Mouse (Mus musculus) cerebellum, adult 18-20 months (tissue): ENCODE measurements at regions not wholly inside any gene's neighbourhood (a gene's known extent, or its start where the extent isn't known, plus 50 kb on each side); places are given as distances from the start of the nearest gene placed in this dataset.
A peak's percentile ranks its signal among the peaks of the same experiment; 100 is the strongest.

Experiments
- DNase-seq, 2 experiments: peaks; one replicate each; pipeline ENCODE4 v3.0.0; 2021

DNA sequence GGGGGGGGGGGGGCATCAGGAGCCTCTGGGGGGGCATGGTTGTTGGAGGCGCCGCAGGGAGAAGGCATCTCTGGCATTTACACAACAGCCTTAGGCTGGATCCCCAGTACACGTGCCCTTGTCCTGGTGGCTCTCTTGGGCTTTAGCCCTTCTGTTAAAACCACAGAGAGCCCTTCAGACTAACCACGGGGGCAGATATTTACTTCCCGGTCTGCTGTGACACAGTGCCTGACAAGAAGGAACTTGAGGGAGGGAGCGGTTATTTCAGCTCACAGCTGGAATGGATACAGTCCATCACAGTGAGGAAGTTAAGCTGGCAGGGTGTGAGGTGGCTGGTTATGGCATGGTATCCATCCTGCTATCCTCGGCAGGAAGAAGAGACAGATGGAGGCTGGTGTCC lies 71.0 kb upstream of the Gm11733 start:
- DNase-seq, result no peak

DNA sequence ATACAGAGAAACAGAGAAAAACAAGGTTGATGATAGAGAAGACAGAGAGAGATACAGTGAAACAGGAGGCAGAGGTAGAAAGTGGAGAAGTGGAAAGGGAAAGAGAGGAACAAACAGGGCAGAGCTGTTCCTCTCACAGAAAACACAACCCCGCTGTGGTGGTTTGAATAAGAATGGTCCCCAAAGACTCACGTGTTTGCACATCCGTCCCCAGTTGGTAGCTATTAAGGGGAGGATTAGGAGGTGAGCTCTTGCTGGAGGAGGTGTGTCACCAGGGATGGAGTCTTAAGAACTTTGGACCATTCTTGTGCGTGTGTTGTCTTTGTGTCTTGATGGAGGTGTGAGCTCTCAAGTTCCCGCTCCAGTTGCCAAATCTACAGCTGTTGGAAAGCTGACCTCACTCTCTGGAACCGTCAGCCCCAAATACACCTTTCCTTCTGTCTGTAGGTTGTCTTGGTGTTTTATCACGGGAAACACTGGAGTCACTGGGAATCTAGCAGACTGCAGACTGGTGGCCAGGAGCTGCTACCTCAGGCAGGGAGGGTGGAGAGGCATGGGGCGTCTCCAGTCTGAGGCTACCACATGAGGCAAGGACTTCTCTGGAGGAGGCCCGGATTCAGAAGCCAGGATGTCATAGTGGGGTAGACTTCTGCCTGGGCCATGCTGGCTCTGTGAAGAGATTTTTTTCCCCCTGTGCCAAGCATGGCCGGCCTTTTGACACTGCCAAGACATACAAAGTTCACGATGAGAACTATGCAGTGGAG lies 70.0 kb upstream of the Gm11733 start:
- DNase-seq, result no peak

DNA sequence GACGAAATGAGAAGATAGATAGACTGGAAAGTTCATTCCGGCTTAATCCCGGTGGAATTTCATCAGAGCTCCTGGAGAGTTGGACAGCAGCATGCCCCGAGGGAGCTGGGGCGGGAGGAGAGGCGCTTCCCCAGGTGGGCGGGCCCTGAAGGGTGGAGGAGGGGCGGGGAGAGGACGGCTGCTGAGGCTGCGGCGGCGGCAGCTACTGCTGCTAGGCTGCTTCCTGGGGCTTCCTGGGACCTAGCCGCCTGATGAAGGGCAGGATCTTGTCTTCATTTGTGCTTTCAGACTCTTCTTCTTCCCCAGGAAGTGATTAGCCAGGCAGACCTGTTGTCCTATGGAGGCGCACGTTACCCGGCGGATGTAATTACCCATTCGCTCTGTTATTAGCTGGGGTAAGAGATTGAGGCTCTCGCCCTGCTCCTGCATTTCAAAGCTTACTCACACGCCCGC lies 69.3 kb upstream of the Gm11733 start:
- DNase-seq, result peak; percentile 43 to 50

DNA sequence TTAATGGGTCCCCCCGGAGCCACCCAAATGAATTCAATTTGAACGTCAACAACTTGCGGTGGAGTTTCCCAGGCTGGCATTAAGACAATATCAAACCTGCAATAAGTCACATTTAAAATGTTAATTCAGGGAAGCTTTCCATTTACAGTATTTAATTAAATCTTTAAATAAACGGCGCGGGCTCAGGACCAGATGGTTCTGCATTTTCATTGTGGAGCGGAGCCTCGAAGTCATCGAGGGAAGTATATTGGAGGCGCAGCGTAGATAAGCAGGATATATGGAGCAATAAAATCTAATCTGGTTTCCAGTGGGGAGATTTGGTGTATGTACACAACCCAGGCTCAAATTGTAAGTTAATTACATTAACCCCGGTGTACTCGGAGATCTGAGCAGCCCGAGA lies 68.7 kb upstream of the Gm11733 start:
- no peak for DNase-seq

DNA sequence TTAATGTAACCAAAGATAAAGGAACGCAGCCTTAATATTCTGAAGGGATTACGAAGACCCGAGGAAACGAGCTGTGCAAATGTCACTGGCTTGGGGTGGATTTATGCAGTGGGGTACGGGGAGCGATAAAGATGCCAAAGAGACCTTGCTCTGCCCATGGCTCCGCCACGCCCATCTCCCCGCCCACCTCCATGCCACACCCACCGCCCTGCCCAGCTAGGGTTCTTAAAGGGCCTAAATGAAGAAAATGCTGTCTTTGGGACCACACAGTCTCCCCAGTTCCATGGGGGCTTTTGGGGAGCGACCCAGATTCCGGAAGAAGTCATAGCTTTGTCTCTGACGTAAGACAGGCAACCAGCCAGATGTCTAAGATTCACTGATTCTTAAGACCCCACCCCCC lies 68.2 kb upstream of the Gm11733 start:
- DNase-seq, result peak in 1 of 2 experiments; percentile 25

DNA sequence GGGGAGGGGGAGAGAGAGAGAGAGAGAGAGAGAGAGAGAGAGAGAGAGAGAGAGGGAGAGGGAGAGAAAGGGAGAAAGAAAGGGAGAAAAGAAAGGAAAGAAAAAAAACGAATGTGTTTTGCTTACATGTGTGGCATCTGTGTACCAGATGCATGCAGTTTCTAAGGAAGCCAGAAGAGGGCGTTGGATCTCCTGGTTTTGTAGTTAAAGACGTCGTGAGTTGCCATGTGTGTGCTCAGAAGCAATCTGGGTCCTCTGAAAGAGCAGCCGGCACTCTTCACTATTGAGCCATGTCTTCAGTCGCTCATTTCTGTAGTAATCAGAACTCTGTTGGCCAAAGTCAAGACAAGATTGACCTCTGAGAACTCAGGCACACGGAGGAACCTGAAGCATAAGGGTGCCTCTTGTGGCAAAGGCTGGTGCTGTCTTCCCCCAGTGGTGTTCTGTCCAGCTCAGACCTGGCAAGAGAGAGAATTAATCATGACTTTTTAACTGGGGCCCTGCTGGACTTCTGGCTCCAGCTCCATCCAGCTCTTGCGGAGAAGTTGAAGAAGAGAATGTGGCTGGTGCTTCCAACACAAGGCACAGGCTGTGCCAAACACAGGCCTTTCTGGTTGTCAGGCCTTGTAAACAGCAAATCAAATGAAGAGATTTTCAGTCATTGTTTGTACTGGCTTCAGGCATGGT lies 67.0 kb upstream of the Gm11733 start:
- DNase-seq, result peak in 1 of 2 experiments; percentile 37

DNA sequence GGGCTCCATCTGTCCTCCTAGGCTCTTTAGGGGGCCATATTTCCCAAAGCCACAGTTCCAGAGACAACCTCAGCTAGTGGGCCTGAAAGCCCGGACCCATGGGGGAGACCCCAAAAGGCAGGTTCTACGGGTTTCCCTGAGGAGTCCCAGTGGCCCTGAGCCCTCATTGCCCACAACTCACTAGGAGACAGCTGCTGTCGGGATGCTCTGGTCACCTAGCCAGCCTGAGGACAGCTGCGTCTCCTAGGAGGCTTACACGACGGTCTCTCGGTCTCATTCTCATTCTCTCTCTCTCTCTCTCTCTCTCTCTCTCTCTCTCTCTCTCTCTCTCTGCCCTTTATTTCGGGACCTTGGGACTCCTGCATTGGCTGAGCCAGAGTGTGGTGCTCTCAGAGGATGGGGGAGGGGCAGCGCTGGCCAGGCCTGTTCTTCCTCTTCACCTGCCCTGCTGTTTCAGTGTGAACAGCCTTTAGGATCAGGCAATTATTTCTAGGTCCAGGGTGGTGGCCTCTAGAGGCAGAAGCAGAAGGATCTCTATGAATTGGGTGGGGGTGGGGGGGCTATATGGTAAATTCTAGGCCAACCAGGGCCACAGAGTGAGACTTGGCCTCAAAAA lies 66.1 kb upstream of the Gm11733 start:
- no peak for DNase-seq

DNA sequence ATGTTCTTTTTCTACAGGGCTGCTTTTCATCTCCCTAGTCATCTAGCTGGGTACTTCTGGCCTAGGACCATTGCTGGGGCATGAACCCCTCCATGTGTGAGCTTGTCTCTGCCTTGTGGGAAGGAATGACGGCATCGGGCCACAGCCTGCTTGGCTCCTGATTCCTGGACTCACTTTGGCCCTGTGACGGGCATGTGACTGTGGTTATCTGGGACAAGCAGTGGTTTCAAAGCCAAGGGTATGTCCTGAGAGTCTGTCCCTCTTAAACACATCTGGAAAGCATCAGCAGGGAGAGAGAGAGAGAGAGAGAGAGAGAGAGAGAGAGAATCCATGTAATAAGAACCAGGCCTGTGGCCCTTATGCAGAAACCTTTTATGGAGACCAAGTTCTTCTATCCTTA lies 65.2 kb upstream of the Gm11733 start:
- no peak for DNase-seq

DNA sequence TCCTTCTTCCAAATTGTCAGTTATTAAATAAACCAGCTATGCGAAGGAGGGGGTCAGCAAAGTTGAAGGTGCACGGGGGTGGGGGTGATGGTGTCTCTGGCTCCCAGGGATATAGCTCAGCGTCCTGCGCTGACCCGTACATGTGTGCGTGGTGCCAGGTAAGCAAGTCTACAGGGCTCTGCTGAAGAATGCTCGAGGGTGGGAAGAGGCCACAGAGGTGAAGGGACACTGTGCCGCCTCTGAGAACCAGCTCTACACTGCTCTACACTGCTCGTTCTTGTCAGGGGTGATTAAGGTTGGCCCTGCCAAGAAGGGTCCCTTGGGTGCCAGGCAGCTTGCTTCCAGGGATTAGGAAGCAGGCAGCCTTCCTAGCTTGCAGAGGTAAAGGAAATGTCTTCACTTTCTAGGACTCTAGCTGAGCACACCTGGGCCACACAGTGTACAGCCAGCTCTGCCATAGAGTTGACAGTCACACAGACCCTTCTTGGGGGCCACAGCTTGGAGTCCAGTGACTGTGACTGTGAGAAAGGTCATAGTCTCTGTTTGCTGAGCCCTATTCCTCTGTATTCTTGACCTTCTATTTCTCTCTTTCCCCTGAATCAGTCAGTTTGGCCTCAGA lies 64.7 kb upstream of the Gm11733 start:
- no peak for DNase-seq

DNA sequence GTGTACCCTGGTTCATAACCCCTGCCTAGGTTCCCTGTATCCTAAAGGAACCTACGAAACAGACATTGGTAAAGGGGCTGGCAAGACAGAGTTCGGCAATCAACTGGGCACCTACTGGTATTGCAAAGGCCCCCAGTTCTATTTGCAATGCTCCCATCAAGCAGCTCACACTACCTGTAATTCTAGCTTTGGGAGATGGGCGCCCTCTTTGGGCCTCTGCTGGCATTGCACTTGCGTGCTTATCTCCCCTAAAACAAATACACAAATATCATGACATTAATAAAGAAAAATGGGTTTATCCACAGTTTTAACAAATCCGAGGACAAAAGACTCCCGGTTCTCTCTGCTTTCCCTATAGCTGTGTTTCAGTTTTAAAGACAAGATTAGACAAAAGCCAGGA lies 61.5 kb upstream of the Gm11733 start:
- DNase-seq, result no peak

DNA sequence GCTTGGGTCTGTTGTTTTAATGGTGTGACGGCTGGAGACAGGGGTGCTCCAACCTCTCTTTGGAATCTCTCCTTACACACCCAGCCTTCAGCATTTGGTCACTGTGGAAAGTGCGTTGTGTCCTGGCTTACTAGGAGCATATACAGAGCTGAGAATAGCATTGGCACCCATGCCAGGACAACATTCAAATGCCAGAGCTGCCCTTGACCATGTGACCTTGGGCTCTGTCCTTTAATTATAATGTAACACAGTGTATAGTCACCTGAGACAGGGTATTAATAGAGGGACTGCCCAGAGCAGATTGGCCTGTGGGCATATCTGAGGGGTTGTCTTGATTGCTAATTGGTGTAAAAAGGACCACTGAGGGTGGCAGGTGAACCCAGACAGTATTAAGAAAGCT lies 60.7 kb upstream of the Gm11733 start:
- no peak for DNase-seq

DNA sequence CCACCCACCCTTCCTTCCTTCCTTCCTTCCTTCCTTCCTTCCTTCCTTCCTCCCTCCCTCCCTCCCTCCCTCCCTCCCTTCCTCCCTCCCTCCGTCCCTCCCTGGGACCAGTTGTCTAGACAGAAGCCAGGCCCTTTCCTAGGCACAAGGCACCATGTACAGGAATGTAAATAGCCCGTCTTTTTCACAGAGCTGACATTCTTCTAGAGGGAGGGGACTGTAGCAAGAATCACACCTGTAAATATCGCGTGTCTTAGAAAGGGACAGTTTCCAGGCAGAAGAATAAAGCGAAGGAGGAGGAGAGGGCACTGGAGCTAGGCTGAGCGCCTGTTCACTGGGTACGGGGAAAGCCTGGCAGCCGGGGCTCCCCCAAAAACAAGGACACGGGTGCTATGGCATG lies 58.7 kb upstream of the Gm11733 start:
- DNase-seq, result no peak

DNA sequence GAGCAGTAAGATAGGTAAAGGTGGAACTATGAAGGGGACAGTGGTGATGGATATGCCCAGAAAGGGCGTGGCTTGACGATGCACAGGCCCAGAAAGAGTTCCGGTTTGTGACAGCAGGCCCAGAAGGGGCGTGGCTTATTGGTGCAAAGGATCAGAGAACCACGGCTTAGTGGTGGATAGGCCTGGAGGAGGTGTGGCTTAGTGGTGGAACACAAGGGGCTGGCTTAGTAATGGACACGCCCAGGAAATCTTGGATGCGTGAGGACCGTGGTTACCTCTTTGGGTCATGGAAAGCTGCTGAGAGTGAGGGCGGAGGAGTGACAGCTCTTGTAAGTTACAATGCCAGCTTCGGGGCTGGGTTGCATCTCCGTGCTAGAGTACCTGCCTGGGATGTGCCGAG lies 58.2 kb upstream of the Gm11733 start:
- DNase-seq, result no peak

DNA sequence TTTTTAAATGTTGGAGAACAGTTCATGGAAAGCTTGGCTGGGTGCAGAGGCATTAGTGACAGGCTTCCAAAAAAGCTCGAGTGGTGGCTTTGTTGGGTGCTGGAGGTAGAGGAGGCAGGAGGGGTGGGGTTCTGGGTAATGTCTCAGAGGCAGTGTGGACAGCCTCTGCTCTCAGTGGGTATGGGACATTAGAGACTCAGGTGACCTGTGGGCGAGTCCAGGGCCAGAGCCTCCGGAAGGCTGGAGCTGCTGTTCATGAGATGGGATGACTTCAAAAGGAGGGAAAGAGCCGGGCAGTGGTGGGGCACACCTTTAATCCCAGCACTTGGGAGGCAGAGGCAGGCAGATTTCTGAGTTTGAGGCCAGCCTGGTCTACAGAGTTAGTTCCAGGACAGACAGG lies 57.5 kb upstream of the Gm11733 start:
- DNase-seq, result no peak

DNA sequence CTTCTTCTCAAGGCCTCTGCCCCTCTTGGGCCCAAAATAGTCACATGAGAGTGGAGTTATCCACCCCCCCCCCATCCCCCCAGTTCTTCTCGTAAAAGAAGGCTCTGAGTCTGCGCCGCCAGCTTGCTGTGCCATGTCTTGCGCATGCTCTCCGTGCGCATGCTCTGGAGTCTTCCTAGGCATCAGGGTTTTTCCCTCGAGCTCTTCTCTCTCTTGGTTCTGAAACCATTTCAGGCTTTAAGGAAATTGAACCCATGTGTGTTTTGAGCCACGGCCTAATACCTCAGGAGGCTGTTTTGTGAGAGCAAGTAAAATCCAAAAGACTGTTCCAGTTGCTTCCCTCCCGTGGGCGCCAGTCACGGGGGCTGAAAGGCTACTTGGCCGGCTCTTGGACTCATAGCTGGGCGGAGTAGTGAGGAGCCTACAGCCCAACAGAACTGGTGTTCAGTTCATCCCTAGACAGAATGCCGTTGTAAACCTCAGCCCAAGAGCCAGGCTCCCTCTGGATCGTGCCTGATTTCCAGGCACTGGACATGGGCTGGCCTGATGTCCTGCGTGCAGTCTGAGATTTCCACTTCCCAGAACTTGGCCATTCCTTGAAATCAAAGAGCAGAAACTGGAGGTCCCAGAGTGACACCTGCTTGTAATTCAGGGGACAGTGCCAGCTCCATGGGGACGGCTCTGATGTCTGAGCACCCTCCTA lies 56.2 kb upstream of the Gm11733 start:
- no peak for DNase-seq

DNA sequence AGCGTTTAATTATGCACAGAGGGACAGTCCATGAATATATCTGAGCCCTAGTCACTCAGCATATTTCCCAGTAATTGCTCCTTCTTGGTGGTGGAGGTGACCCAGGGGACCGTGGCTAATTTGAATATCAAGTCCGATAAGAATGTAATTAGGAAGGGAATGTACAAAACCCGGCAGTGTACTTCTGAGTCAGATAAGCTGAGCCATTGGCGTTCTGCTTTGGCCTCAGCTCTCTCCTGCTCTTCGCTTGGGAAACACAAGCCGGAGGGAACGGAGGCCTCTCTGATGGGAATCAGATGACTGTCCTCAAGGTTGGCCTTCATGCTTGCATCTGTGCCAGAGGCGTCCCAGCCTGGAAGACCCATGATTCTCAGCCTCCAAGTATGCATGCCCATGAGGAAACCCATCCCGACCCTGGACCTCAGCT lies 54.8 kb upstream of the Gm11733 start:
- DNase-seq, result no peak

DNA sequence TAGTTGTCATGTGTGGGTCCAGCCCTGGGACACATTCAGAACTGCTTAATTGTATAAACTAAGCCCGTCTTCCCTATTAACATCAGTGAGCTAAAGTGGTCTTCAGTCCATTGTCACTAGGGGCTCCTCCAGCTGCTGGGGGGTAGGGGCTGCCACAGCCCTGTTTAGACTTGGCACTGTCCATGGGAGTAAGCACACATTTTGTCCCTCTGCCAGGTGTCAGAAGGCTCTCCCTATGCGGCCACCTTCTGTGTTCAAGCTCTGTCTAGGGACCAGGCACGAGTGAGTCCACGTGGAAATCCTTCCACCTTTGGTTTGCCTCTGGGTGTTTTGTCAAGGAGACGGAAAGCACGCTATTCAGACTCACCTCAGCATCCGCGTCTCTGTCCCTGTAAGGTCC lies 54.3 kb upstream of the Gm11733 start:
- DNase-seq, result no peak

DNA sequence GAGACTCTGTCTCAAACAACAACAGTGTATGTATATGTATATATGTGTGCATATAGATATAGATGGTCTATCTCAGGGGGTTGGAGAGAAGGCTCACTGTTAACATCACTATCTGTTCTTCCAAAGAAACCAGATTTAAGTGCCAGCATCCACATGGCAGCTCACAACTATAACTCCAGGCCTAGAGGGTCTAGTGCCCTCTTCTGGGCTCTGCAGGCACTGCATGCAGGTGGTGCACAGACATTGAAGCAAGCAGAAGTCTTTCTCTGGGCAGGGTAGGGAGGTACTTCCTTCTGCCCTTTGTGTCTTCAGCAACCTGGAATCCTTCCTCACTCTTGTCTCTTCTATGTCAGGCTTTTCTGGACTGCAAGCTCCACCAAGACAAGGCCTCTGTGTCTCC lies 50.1 kb upstream of the Gm11733 start:
- no peak for DNase-seq
